Mouse (Mus musculus): ENCODE measurements around the gene Rgsl1. TPM values are rescaled to one million over a fixed set of nuclear protein-coding genes. Genes with fewer than 3 reads are reported as not detected.
"Not testable (repeated sequence)": the region's sequence is repeated elsewhere in the genome, so short reads cannot be mapped to it uniquely, and the experiment has no call there.

Gene Rgsl1
- 1 to 10 TPM in 1 of 2 experiments, under 1 TPM in 1; 0.64 to 1.2 TPM for total RNA-seq (2021)

- DNase-seq (ENCODE audit: extremely low spot score in 1 of 2, low spot score in 1 of 2): no peak
These were observed at the start of gene Rgsl1 for GRCm38 (mm10) chr1:153844042-153844441. Gene Rgsl1, minus strand, starts transcription at chr1:153844142.

- no peak for DNase-seq (ENCODE audit: extremely low spot score in 1 of 2, low spot score in 1 of 2)
These were observed 47.5 kb upstream of the Rgsl1 start, which contains the start of gene Teddm1a for GRCm38 (mm10) chr1:153891442-153891841. Gene Teddm1a, plus strand, starts transcription at chr1:153891742.

GRCm38 (mm10) chr1:153890121-153890520, 46.2 kb upstream of the Rgsl1 start:
- DNase-seq (ENCODE audit: extremely low spot score in 1 of 2, low spot score in 1 of 2): no peak

- DNase-seq (ENCODE audit: extremely low spot score in 1 of 2, low spot score in 1 of 2): no peak
These were observed 42.2 kb upstream of the Rgsl1 start for GRCm38 (mm10) chr1:153886024-153886633.

- DNase-seq (ENCODE audit: extremely low spot score in 1 of 2, low spot score in 1 of 2): not testable (repeated sequence)
These were observed 36.4 kb upstream of the Rgsl1 start for GRCm38 (mm10) chr1:153880391-153880790.

GRCm38 (mm10) chr1:153874045-153874444, 30.1 kb upstream of the Rgsl1 start, which contains the start of gene Teddm1b:
Gene Teddm1b, plus strand, starts transcription at chr1:153874345.
- no peak for DNase-seq (ENCODE audit: extremely low spot score in 1 of 2, low spot score in 1 of 2)

GRCm38 (mm10) chr1:153855946-153856345, 12.0 kb upstream of the Rgsl1 start:
- no peak for DNase-seq (ENCODE audit: extremely low spot score in 1 of 2, low spot score in 1 of 2)

- not testable (repeated sequence) for DNase-seq (ENCODE audit: extremely low spot score in 1 of 2, low spot score in 1 of 2)
These were observed 8.8 kb upstream of the Rgsl1 start for GRCm38 (mm10) chr1:153852696-153853095.

- no peak for DNase-seq (ENCODE audit: extremely low spot score in 1 of 2, low spot score in 1 of 2)
These were observed 2.9 kb upstream of the Rgsl1 start for GRCm38 (mm10) chr1:153846867-153847266.

- DNase-seq (ENCODE audit: extremely low spot score in 1 of 2, low spot score in 1 of 2): no peak
These were observed 2.5 kb upstream of the Rgsl1 start for GRCm38 (mm10) chr1:153846420-153846819.

GRCm38 (mm10) chr1:153842121-153842740, 1.7 kb downstream of the Rgsl1 start:
- no peak for DNase-seq (ENCODE audit: extremely low spot score in 1 of 2, low spot score in 1 of 2)

- DNase-seq (ENCODE audit: extremely low spot score in 1 of 2, low spot score in 1 of 2): no peak
These were observed 7.9 kb downstream of the Rgsl1 start for GRCm38 (mm10) chr1:153836036-153836435.

- no peak for DNase-seq (ENCODE audit: extremely low spot score in 1 of 2, low spot score in 1 of 2)
These were observed 13.2 kb downstream of the Rgsl1 start for GRCm38 (mm10) chr1:153830746-153831145.

GRCm38 (mm10) chr1:153820216-153820615, 23.7 kb downstream of the Rgsl1 start:
- no peak for DNase-seq (ENCODE audit: extremely low spot score in 1 of 2, low spot score in 1 of 2)

GRCm38 (mm10) chr1:153814278-153814677, 29.7 kb downstream of the Rgsl1 start:
- no peak for DNase-seq (ENCODE audit: extremely low spot score in 1 of 2, low spot score in 1 of 2)

GRCm38 (mm10) chr1:153807390-153807993, 36.5 kb downstream of the Rgsl1 start:
- DNase-seq (ENCODE audit: extremely low spot score in 1 of 2, low spot score in 1 of 2): peak; percentile 25 to 72

- DNase-seq (ENCODE audit: extremely low spot score in 1 of 2, low spot score in 1 of 2): no peak
These were observed 40.4 kb downstream of the Rgsl1 start for GRCm38 (mm10) chr1:153803530-153803929.

GRCm38 (mm10) chr1:153802691-153803090, 41.3 kb downstream of the Rgsl1 start:
- no peak for DNase-seq (ENCODE audit: extremely low spot score in 1 of 2, low spot score in 1 of 2)

- no peak for DNase-seq (ENCODE audit: extremely low spot score in 1 of 2, low spot score in 1 of 2)
These were observed 49.7 kb downstream of the Rgsl1 start for GRCm38 (mm10) chr1:153794241-153794640.

GRCm38 (mm10) chr1:153790708-153791107, 53.2 kb downstream of the Rgsl1 start:
- no peak for DNase-seq (ENCODE audit: extremely low spot score in 1 of 2, low spot score in 1 of 2)

GRCm38 (mm10) chr1:153785608-153786007, 58.3 kb downstream of the Rgsl1 start:
- DNase-seq (ENCODE audit: extremely low spot score in 1 of 2, low spot score in 1 of 2): no peak

GRCm38 (mm10) chr1:153783339-153783738, 60.6 kb downstream of the Rgsl1 start:
- DNase-seq (ENCODE audit: extremely low spot score in 1 of 2, low spot score in 1 of 2): no peak

Data from layer of hippocampus, postnatal 25 days (tissue).